Mouse (Mus musculus): ENCODE results near the gene Ppp2r5a. TPM values are rescaled to one million over a fixed set of nuclear protein-coding genes. Genes with fewer than 3 reads are reported as not detected.

Ppp2r5a gene
- polyA plus RNA-seq, 1 experiment from 2014 or later: 27.1 TPM

- no peaks in the 10 kb centered on the region for H3K36me3 ChIP-seq (replicated peaks; ENCODE audit: insufficient read depth, low read length)
- TF ChIP-seq CTCF (IDR thresholded peaks at IDR 0.05; ENCODE audit: low read depth) (peak; percentile 39; the same call in 1 of the 2 replicates), EP300 (IDR thresholded peaks at IDR 0.05; ENCODE audit: low read depth) (no peak)
- H3K9me3 ChIP-seq (ENCODE audit: low read length): no peaks in the 10 kb centered on the region
- H3K4me2 ChIP-seq (ENCODE audit: low read depth, low read length): peak within 1 kb of the TSS; percentile 91
- peak within 1 kb of the TSS; percentile 76 for H3K9ac ChIP-seq (replicated peaks)
- peak within 1 kb of the TSS; percentile 72 for H3K4me3 ChIP-seq (ENCODE audit: low read depth, low read length)
- H3K4me1 ChIP-seq (ENCODE audit: insufficient read depth): peaks cover 19% of the 10 kb centered on the region
- ATAC-seq (peak; percentile 97), DNase-seq (peak; percentile 89)
- peak within 1 kb of the TSS; percentile 74 for H3K27ac ChIP-seq (ENCODE audit: low read depth)
- 4% methylated on average over 42 of the region's 54 CpGs for WGBS (ENCODE audit: insufficient replicate concordance)
- no peaks in the 10 kb centered on the region for H3K27me3 ChIP-seq (ENCODE audit: insufficient read depth, low read length)
These were observed 85.4 kb downstream of the Ppp2r5a start, which contains the start of gene Nenf for GRCm38 (mm10) chr1:191317591-191318196. Gene Nenf (minus strand): TSS chr1:191318194.

- no peaks in the 10 kb centered on the region for H3K36me3 ChIP-seq (replicated peaks; ENCODE audit: insufficient read depth, low read length)
- DNase-seq (no peak), ATAC-seq (no peak)
- peaks cover 20% of the 10 kb centered on the region for H3K4me1 ChIP-seq (ENCODE audit: insufficient read depth)
- 0 out of 2 replicates have a peak overlapping the region, but pooled peaks have one; percentile 74 for H3K27ac ChIP-seq (ENCODE audit: low read depth)
- H3K9ac ChIP-seq (replicated peaks): no peak overlapping the region
- 0 out of 2 replicates have a peak overlapping the region, but pooled peaks have one; percentile 91 for H3K4me2 ChIP-seq (ENCODE audit: low read depth, low read length)
- no peaks in the 10 kb centered on the region for H3K9me3 ChIP-seq (ENCODE audit: low read length)
- H3K4me3 ChIP-seq (ENCODE audit: low read depth, low read length): peak overlapping the region; percentile 72; the same call in 1 of the 2 replicates
- TF ChIP-seq EP300 (IDR thresholded peaks at IDR 0.05; ENCODE audit: low read depth) (no peak), CTCF (IDR thresholded peaks at IDR 0.05; ENCODE audit: low read depth) (peak; percentile 22; the same call in 1 of the 2 replicates)
- H3K27me3 ChIP-seq (ENCODE audit: insufficient read depth, low read length): no peaks in the 10 kb centered on the region
- WGBS (ENCODE audit: insufficient replicate concordance): 85% methylated on average over 8 of the region's 8 CpGs
These were observed 86.3 kb downstream of the Ppp2r5a start for GRCm38 (mm10) chr1:191316818-191317217.

DNA sequence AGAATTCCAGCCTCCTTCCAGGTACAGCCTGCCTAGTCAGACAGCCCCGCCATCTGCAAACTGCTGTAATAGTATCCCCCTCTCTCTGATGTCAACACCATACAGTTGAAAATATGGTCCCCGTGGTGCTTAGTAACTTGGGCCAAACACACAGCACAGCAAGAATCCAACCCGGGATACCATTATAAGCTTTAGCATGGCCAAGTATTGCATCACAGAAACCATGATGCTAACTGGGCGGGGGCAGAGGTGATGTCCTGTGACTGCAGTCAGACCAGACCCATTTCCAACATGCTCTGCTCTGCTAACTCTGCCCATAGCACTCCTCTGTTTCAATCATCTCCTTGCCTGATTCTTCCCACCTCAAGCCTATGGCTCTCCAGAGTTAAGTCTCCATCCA, 89.1 kb downstream of the Ppp2r5a start:
- peaks cover 19% of the 10 kb centered on the region for H3K4me1 ChIP-seq (ENCODE audit: insufficient read depth)
- no peak overlapping the region for H3K9ac ChIP-seq (replicated peaks)
- TF ChIP-seq CTCF (IDR thresholded peaks at IDR 0.05; ENCODE audit: low read depth): no peak
- TF ChIP-seq EP300 (IDR thresholded peaks at IDR 0.05; ENCODE audit: low read depth): no peak
- H3K4me2 ChIP-seq (ENCODE audit: low read depth, low read length): no peak overlapping the region
- DNase-seq: no peak
- H3K9me3 ChIP-seq (ENCODE audit: low read length): no peaks in the 10 kb centered on the region
- WGBS (ENCODE audit: insufficient replicate concordance): 62% methylated on average over 4 of the region's 4 CpGs
- H3K4me3 ChIP-seq (ENCODE audit: low read depth, low read length): no peak overlapping the region
- no peak for ATAC-seq
- no peaks in the 10 kb centered on the region for H3K27me3 ChIP-seq (ENCODE audit: insufficient read depth, low read length)
- H3K27ac ChIP-seq (ENCODE audit: low read depth): no peak overlapping the region
- H3K36me3 ChIP-seq (replicated peaks; ENCODE audit: insufficient read depth, low read length): no peaks in the 10 kb centered on the region

- no peaks in the 10 kb centered on the region for H3K9me3 ChIP-seq (ENCODE audit: low read length)
- ATAC-seq (no peak), DNase-seq (no peak)
- H3K4me3 ChIP-seq (ENCODE audit: low read depth, low read length): peak overlapping the region; percentile 74
- H3K27ac ChIP-seq (ENCODE audit: low read depth): peak overlapping the region; percentile 74; the same call in 1 of the 2 replicates
- 62% methylated on average over 6 of the region's 6 CpGs for WGBS (ENCODE audit: insufficient replicate concordance)
- peak overlapping the region; percentile 68 for H3K9ac ChIP-seq (replicated peaks)
- H3K36me3 ChIP-seq (replicated peaks; ENCODE audit: insufficient read depth, low read length): no peaks in the 10 kb centered on the region
- no peaks in the 10 kb centered on the region for H3K27me3 ChIP-seq (ENCODE audit: insufficient read depth, low read length)
- H3K4me1 ChIP-seq (ENCODE audit: insufficient read depth): peaks cover 16% of the 10 kb centered on the region
- no peak for TF ChIP-seq EP300 (IDR thresholded peaks at IDR 0.05; ENCODE audit: low read depth)
- TF ChIP-seq CTCF (IDR thresholded peaks at IDR 0.05; ENCODE audit: low read depth): no peak
- peak overlapping the region; percentile 69 for H3K4me2 ChIP-seq (ENCODE audit: low read depth, low read length)
These were observed 89.9 kb downstream of the Ppp2r5a start for GRCm38 (mm10) chr1:191313158-191313557.

- under 1% methylated on average over 14 of the region's 14 CpGs for WGBS (ENCODE audit: insufficient replicate concordance)
- peaks cover 15% of the 10 kb centered on the region for H3K4me1 ChIP-seq (ENCODE audit: insufficient read depth)
- H3K27ac ChIP-seq (ENCODE audit: low read depth): peak overlapping the region; percentile 74
- peak overlapping the region; percentile 69 for H3K4me2 ChIP-seq (ENCODE audit: low read depth, low read length)
- no peaks in the 10 kb centered on the region for H3K27me3 ChIP-seq (ENCODE audit: insufficient read depth, low read length)
- H3K9me3 ChIP-seq (ENCODE audit: low read length): no peaks in the 10 kb centered on the region
- DNase-seq (peak; percentile 88), ATAC-seq (peak; percentile 95)
- H3K4me3 ChIP-seq (ENCODE audit: low read depth, low read length): peak overlapping the region; percentile 74
- H3K9ac ChIP-seq (replicated peaks): peak overlapping the region; percentile 68
- H3K36me3 ChIP-seq (replicated peaks; ENCODE audit: insufficient read depth, low read length): no peaks in the 10 kb centered on the region
- TF ChIP-seq EP300 (IDR thresholded peaks at IDR 0.05; ENCODE audit: low read depth): no peak
- peak; percentile 99 for TF ChIP-seq CTCF (IDR thresholded peaks at IDR 0.05; ENCODE audit: low read depth)
These were observed 90.5 kb downstream of the Ppp2r5a start for GRCm38 (mm10) chr1:191312513-191312941.

- no peaks in the 10 kb centered on the region for H3K27me3 ChIP-seq (ENCODE audit: insufficient read depth, low read length)
- no peak overlapping the region for H3K4me3 ChIP-seq (ENCODE audit: low read depth, low read length)
- no peaks in the 10 kb centered on the region for H3K9me3 ChIP-seq (ENCODE audit: low read length)
- 57% methylated on average over 4 of the region's 4 CpGs for WGBS (ENCODE audit: insufficient replicate concordance)
- H3K27ac ChIP-seq (ENCODE audit: low read depth): no peak overlapping the region
- H3K4me1 ChIP-seq (ENCODE audit: insufficient read depth): peaks cover 8% of the 10 kb centered on the region
- TF ChIP-seq EP300 (IDR thresholded peaks at IDR 0.05; ENCODE audit: low read depth): no peak
- TF ChIP-seq CTCF (IDR thresholded peaks at IDR 0.05; ENCODE audit: low read depth): no peak
- no peak overlapping the region for H3K9ac ChIP-seq (replicated peaks)
- DNase-seq (no peak), ATAC-seq (no peak)
- no peaks in the 10 kb centered on the region for H3K36me3 ChIP-seq (replicated peaks; ENCODE audit: insufficient read depth, low read length)
- no peak overlapping the region for H3K4me2 ChIP-seq (ENCODE audit: low read depth, low read length)
These were observed 91.7 kb downstream of the Ppp2r5a start for GRCm38 (mm10) chr1:191311296-191311898.
